Mouse (Mus musculus) adrenal gland, postnatal 14 days (tissue): ENCODE results near the gene Ms4a3. TPM values are rescaled to one million over a fixed set of nuclear protein-coding genes. Genes with fewer than 3 reads are reported as not detected.

ENCODE experiments used
- DNase-seq: peaks from one replicate; pipeline ENCODE4 v3.0.0; 2021; ENCODE audit warnings: mixed read lengths
- total RNA-seq: library from RNA; stranded (reverse); gene quantifications from 2 replicates; pipeline ENCODE4 v1.2.3, GENCODE M21; 2021

Ms4a3 gene
- total RNA-seq, 1 experiment from 2014 or later: not detected

DNA sequence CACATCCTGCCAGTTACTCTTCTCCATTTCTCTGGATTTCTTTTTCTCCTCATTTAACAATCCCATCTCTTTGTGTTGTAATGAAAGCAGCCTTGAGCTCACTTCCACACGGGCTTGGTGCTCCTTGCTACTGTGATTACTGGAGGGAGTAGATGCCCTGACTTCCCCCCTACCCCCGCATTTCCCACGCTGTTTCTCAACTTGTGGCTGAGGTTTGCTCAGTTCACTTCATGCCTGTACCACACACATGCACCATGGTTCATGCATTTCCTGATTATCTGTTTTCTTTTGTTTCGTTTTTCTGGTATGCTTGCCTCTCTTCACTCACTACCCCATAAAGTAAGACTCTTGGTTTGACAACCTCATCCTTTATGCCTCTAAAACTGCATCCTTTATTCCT, 51.4 kb downstream of the Ms4a3 start:
- DNase-seq: no peak

Other genes with a start within 250 kb of the Ms4a3 start
- gene Ms4a4c, start 236.1 kb downstream of the Ms4a3 start, total RNA-seq: 0.44 and 8.7 TPM in 2 replicates
- 1.9 and 26.8 TPM in 2 replicates for gene Ms4a4b, start 197.3 kb downstream of the Ms4a3 start, total RNA-seq
- 6.7 and 12.3 TPM in 2 replicates for gene Ms4a6c, start 171.5 kb downstream of the Ms4a3 start, total RNA-seq
- 0.44 and 7.2 TPM in 2 replicates for gene Gm8369, start 154.9 kb downstream of the Ms4a3 start, total RNA-seq
- 3.1 and 22.4 TPM in 2 replicates for gene Ms4a6b, start 124.3 kb downstream of the Ms4a3 start, total RNA-seq
- 2.0 and 3.9 TPM in 2 replicates for gene Ms4a4d, start 104.0 kb downstream of the Ms4a3 start, total RNA-seq
- 2.1 and 2.7 TPM in 2 replicates for gene Ms4a6d, start 36.0 kb downstream of the Ms4a3 start, total RNA-seq
- gene Ms4a2, start 17.1 kb downstream of the Ms4a3 start, total RNA-seq: not detected in 2 replicates
- gene Oosp2, start 19.7 kb upstream of the Ms4a3 start, total RNA-seq: not detected in 2 replicates
- 1.7 and 1.9 TPM in 2 replicates for gene Oosp1, start 50.3 kb upstream of the Ms4a3 start, total RNA-seq
- not detected in 2 replicates for gene Oosp3, start 56.2 kb upstream of the Ms4a3 start, total RNA-seq
- gene Gif, start 106.7 kb upstream of the Ms4a3 start, total RNA-seq: not detected in 2 replicates
- gene Mrpl16, start 129.5 kb upstream of the Ms4a3 start, total RNA-seq: 76.5 and 79.8 TPM in 2 replicates
- gene Stx3, start 178.6 kb upstream of the Ms4a3 start, total RNA-seq: 8.0 and 10.1 TPM in 2 replicates
- gene Olfr1417, start 198.4 kb upstream of the Ms4a3 start, total RNA-seq: not detected in 2 replicates
- not detected in 2 replicates for gene Olfr1418, start 220.2 kb upstream of the Ms4a3 start, total RNA-seq
- gene Olfr1419, start 234.3 kb upstream of the Ms4a3 start, total RNA-seq: not detected in 2 replicates
- not detected in 2 replicates for gene Olfr1420, start 245.7 kb upstream of the Ms4a3 start, total RNA-seq